In genomic region chr7:78911209-78911608, GRCm38 (mm10) we compare ENCODE assay signal across 15 mouse cellular contexts. TPM values are rescaled to one million over a fixed set of nuclear protein-coding genes. Genes with fewer than 3 reads are reported as not detected.
"Had no signal": no experiment of that assay in that cellular context is flagged by ENCODE, and none has a peak within 500 bp of the region (broad histone marks: within the 10 kb centered on the region; RNA-seq: fewer than 3 reads in every experiment).

No protein-coding gene starts in this region.

- H3K27me3 ChIP-seq: neural tube, embryonic 13.5 days; neural tube, embryonic 15.5 days had no signal

- H3K27ac ChIP-seq: midbrain, embryonic 12.5 days; neural tube, embryonic 15.5 days had no signal

- H3K9ac ChIP-seq: lung, embryonic 14.5 days; midbrain, embryonic 12.5 days; neural tube, embryonic 13.5 days; neural tube, embryonic 15.5 days had no signal

- H3K4me2 ChIP-seq: lung, embryonic 14.5 days; neural tube, embryonic 15.5 days had no signal

- DNase-seq: lung, adult 18-20 months; lung, embryonic 14.5 days; lung, postnatal 10 days; lung, postnatal 4 days; retina, postnatal 1 day; right cerebral cortex, adult 18-20 months; right cerebral cortex, postnatal 25 days; right cerebral cortex, postnatal 4 days; spleen, adult 18-20 months; thymus, adult 18-20 months had no signal

- H3K4me3 ChIP-seq: midbrain, embryonic 10.5 days; midbrain, embryonic 12.5 days; myocyte; neural tube, embryonic 13.5 days; neural tube, embryonic 15.5 days had no signal

- H3K9me3 ChIP-seq: midbrain, embryonic 10.5 days; midbrain, embryonic 12.5 days; neural tube, embryonic 13.5 days; neural tube, embryonic 15.5 days had no signal

RNA-seq across cellular contexts. Expression of gene Isg20, which starts 2.0 kb away (rescaled TPM):
- polyA plus RNA-seq: neural tube, embryonic 13.5 days had no signal
